18 mouse cellular contexts compared by ENCODE assay signal in genomic region chr8:13697681-13698080, GRCm38 (mm10). TPM values are rescaled to one million over a fixed set of nuclear protein-coding genes. Genes with fewer than 3 reads are reported as not detected.
A peak's percentile ranks its signal among the peaks of the same experiment; 100 is the strongest.
DNase-seq lines count a peak whose midpoint lies in the region; ATAC-seq and TF ChIP-seq lines count a peak whose summit lies in the region.
"Had no signal": no experiment of that assay in that cellular context is flagged by ENCODE, and none has a peak within 500 bp of the region (broad histone marks: within the 10 kb centered on the region; RNA-seq: fewer than 3 reads in every experiment).

No protein-coding gene starts in this region.

- DNase-seq in adrenal gland, postnatal 10 days = peak; percentile 39
- no peak for DNase-seq in adrenal gland, adult 8-10 months
- DNase-seq in hindbrain, postnatal 0 days (ENCODE audit: low spot score) = peak; percentile 44
- DNase-seq in cerebellum, adult 9-10 months = peak; percentile 88
- peak; percentile 29 to 35 for DNase-seq in lung, postnatal 4 days
- no peak for DNase-seq in liver, postnatal 0 days
- DNase-seq: liver, embryonic 13.5 days; thymus, postnatal 4 days had no signal

- H3K27ac ChIP-seq in hindbrain, postnatal 0 days = no peak overlapping the region
- H3K27ac ChIP-seq in hindbrain, embryonic 12.5 days = no peak overlapping the region
- no peak overlapping the region for H3K27ac ChIP-seq in liver, postnatal 0 days (ENCODE audit: low read depth)
- no peak overlapping the region for H3K27ac ChIP-seq in liver, embryonic 12.5 days
- H3K27ac ChIP-seq: embryonic facial prominence, embryonic 15.5 days; forebrain, embryonic 15.5 days; heart, adult 2 months; hindbrain, embryonic 15.5 days; kidney, embryonic 15.5 days; liver, embryonic 13.5 days had no signal

- WGBS in hindbrain, postnatal 0 days = 65% methylated on average over 8 of the region's 8 CpGs
- WGBS in hindbrain, embryonic 12.5 days = 83% methylated on average over 8 of the region's 8 CpGs
- WGBS in liver, postnatal 0 days (ENCODE audit: insufficient replicate concordance) = 58% methylated on average over 8 of the region's 8 CpGs
- 45% methylated on average over 8 of the region's 8 CpGs for WGBS in liver, embryonic 12.5 days (ENCODE audit: insufficient replicate concordance)

- H3K4me1 ChIP-seq in hindbrain, postnatal 0 days (ENCODE audit: insufficient read depth, low read length) = peaks cover 4% of the 10 kb centered on the region; the same call in 1 of the 2 replicates
- H3K4me1 ChIP-seq in hindbrain, embryonic 12.5 days = peaks cover 5% of the 10 kb centered on the region; the same call in 1 of the 2 replicates
- H3K4me1 ChIP-seq in liver, postnatal 0 days (ENCODE audit: insufficient read depth) = peaks cover 14% of the 10 kb centered on the region
- H3K4me1 ChIP-seq in liver, embryonic 12.5 days = peaks cover 32% of the 10 kb centered on the region
- H3K4me1 ChIP-seq: embryonic facial prominence, embryonic 15.5 days had no signal

- TF ChIP-seq EP300 in liver, postnatal 0 days (IDR thresholded peaks at IDR 0.05; ENCODE audit: low read depth) = no peak

- ATAC-seq in hindbrain, postnatal 0 days = no peak
- no peak for ATAC-seq in hindbrain, embryonic 12.5 days (ENCODE audit: low FRiP score)
- no peak for ATAC-seq in liver, postnatal 0 days
- no peak for ATAC-seq in liver, embryonic 12.5 days
- ATAC-seq: forebrain, embryonic 15.5 days had no signal

- H3K27me3 ChIP-seq in hindbrain, postnatal 0 days (ENCODE audit: insufficient read depth, low read length) = no peaks in the 10 kb centered on the region
- no peaks in the 10 kb centered on the region for H3K27me3 ChIP-seq in hindbrain, embryonic 12.5 days
- H3K27me3 ChIP-seq in liver, postnatal 0 days (ENCODE audit: insufficient read depth, low read length) = no peaks in the 10 kb centered on the region
- no peaks in the 10 kb centered on the region for H3K27me3 ChIP-seq in liver, embryonic 12.5 days (replicated peaks)
- H3K27me3 ChIP-seq: embryonic facial prominence, embryonic 15.5 days; forebrain, embryonic 15.5 days; hindbrain, embryonic 15.5 days; kidney, embryonic 15.5 days; liver, embryonic 13.5 days had no signal

- no peak for TF ChIP-seq CTCF in hindbrain, postnatal 0 days (IDR thresholded peaks at IDR 0.05; ENCODE audit: low read depth)
- no peak for TF ChIP-seq CTCF in liver, postnatal 0 days (IDR thresholded peaks at IDR 0.05; ENCODE audit: low read depth)

- no peak overlapping the region for H3K9ac ChIP-seq in hindbrain, postnatal 0 days (replicated peaks; ENCODE audit: low read length)
- no peak overlapping the region for H3K9ac ChIP-seq in hindbrain, embryonic 12.5 days
- no peak overlapping the region for H3K9ac ChIP-seq in liver, postnatal 0 days (replicated peaks)
- no peak overlapping the region for H3K9ac ChIP-seq in liver, embryonic 12.5 days
- H3K9ac ChIP-seq: embryonic facial prominence, embryonic 15.5 days; forebrain, embryonic 15.5 days; hindbrain, embryonic 15.5 days; kidney, embryonic 15.5 days; liver, embryonic 13.5 days had no signal

- no peak overlapping the region for H3K4me2 ChIP-seq in hindbrain, postnatal 0 days (ENCODE audit: low read depth, low read length)
- no peak overlapping the region for H3K4me2 ChIP-seq in hindbrain, embryonic 12.5 days (replicated peaks)
- no peak overlapping the region for H3K4me2 ChIP-seq in liver, postnatal 0 days (ENCODE audit: low read depth, low read length)
- H3K4me2 ChIP-seq in liver, embryonic 12.5 days = no peak overlapping the region
- H3K4me2 ChIP-seq: embryonic facial prominence, embryonic 15.5 days; forebrain, embryonic 15.5 days; hindbrain, embryonic 15.5 days; kidney, embryonic 15.5 days; liver, embryonic 13.5 days had no signal

- H3K4me3 ChIP-seq in hindbrain, postnatal 0 days (ENCODE audit: low read length) = no peak overlapping the region
- no peak overlapping the region for H3K4me3 ChIP-seq in hindbrain, embryonic 12.5 days
- H3K4me3 ChIP-seq in liver, postnatal 0 days (ENCODE audit: low read depth, low read length) = no peak overlapping the region
- no peak overlapping the region for H3K4me3 ChIP-seq in liver, embryonic 12.5 days
- H3K4me3 ChIP-seq: embryonic facial prominence, embryonic 15.5 days; forebrain, embryonic 15.5 days; heart, adult 2 months; hindbrain, embryonic 15.5 days; kidney, embryonic 15.5 days; liver, embryonic 13.5 days; midbrain, embryonic 10.5 days; myocyte had no signal

- no peaks in the 10 kb centered on the region for H3K9me3 ChIP-seq in hindbrain, postnatal 0 days (ENCODE audit: low read length)
- no peaks in the 10 kb centered on the region for H3K9me3 ChIP-seq in hindbrain, embryonic 12.5 days (replicated peaks)
- H3K9me3 ChIP-seq in liver, postnatal 0 days (ENCODE audit: low read length) = no peaks in the 10 kb centered on the region
- H3K9me3 ChIP-seq in liver, embryonic 12.5 days (replicated peaks) = no peaks in the 10 kb centered on the region
- H3K9me3 ChIP-seq: embryonic facial prominence, embryonic 15.5 days; forebrain, embryonic 15.5 days; hindbrain, embryonic 15.5 days; kidney, embryonic 15.5 days; liver, embryonic 13.5 days; midbrain, embryonic 10.5 days had no signal

- H3K36me3 ChIP-seq in hindbrain, postnatal 0 days (ENCODE audit: insufficient read depth, low read length) = no peaks in the 10 kb centered on the region
- no peaks in the 10 kb centered on the region for H3K36me3 ChIP-seq in hindbrain, embryonic 12.5 days
- H3K36me3 ChIP-seq in liver, postnatal 0 days (replicated peaks; ENCODE audit: insufficient read depth, low read length) = no peaks in the 10 kb centered on the region
- no peaks in the 10 kb centered on the region for H3K36me3 ChIP-seq in liver, embryonic 12.5 days
- H3K36me3 ChIP-seq: embryonic facial prominence, embryonic 15.5 days; forebrain, embryonic 15.5 days; hindbrain, embryonic 15.5 days; kidney, embryonic 15.5 days; liver, embryonic 13.5 days; midbrain, embryonic 10.5 days had no signal

RNA-seq across cellular contexts. Expression of gene Cfap97d2, which starts 8.0 kb away (rescaled TPM):
- under 1 TPM in 1 of 2 experiments, not detected in 1; 0.30 TPM for total RNA-seq in adrenal gland, postnatal 10 days (2021)
- total RNA-seq in adrenal gland, adult 8-10 months (2022) = under 1 TPM in 3 of 4 experiments, not detected in 1; 0.37 to 0.67 (median 0.45) TPM
- total RNA-seq in hindbrain, postnatal 0 days (2014; rRNA removed) = 0.54 and 0.84 TPM in 2 replicates
- 1.8 TPM in 2 replicates for polyA plus RNA-seq in hindbrain, postnatal 0 days (2015; fragmentation: Nextera tagmentation; extraction: Ambion mirVana)
- 2.3 and 2.6 TPM in 2 replicates for polyA plus RNA-seq in hindbrain, embryonic 12.5 days (2016; fragmentation: Nextera tagmentation; extraction: Ambion mirVana)
- polyA plus RNA-seq in liver, postnatal 0 days (2015; fragmentation: Nextera tagmentation; extraction: Ambion mirVana) = not detected in 2 replicates
- not detected in 2 replicates for polyA plus RNA-seq in liver, embryonic 12.5 days (2016; fragmentation: Nextera tagmentation; extraction: Ambion mirVana)
- total RNA-seq: common myeloid progenitor, adult 5-6 weeks had no signal
- polyA plus RNA-seq: kidney, embryonic 15.5 days; liver, embryonic 13.5 days had no signal

RNA-seq across cellular contexts. Expression of gene Rasa3, which starts 20.3 kb away (rescaled TPM):
- 10 to 100 TPM; 32.5 to 39.5 TPM for total RNA-seq in adrenal gland, postnatal 10 days (2021)
- 10 to 100 TPM; 27.8 to 46.6 (median 33.1) TPM for total RNA-seq in adrenal gland, adult 8-10 months (2022)
- total RNA-seq in hindbrain, postnatal 0 days (2014; rRNA removed) = 84.7 and 85.2 TPM in 2 replicates
- polyA plus RNA-seq in hindbrain, postnatal 0 days (2015; fragmentation: Nextera tagmentation; extraction: Ambion mirVana) = 29.4 and 33.5 TPM in 2 replicates
- polyA plus RNA-seq in hindbrain, embryonic 12.5 days (2016; fragmentation: Nextera tagmentation; extraction: Ambion mirVana) = 30.0 and 31.4 TPM in 2 replicates
- 9.9 and 11.4 TPM in 2 replicates for polyA plus RNA-seq in liver, postnatal 0 days (2015; fragmentation: Nextera tagmentation; extraction: Ambion mirVana)
- 29.2 and 30.8 TPM in 2 replicates for polyA plus RNA-seq in liver, embryonic 12.5 days (2016; fragmentation: Nextera tagmentation; extraction: Ambion mirVana)

RNA-seq across cellular contexts. Expression of gene Cdc16, which starts 59.8 kb away (rescaled TPM):
- total RNA-seq in adrenal gland, postnatal 10 days (2021) = 10 to 100 TPM; 55.0 to 58.2 TPM
- total RNA-seq in adrenal gland, adult 8-10 months (2022) = 10 to 100 TPM; 57.9 to 64.6 (median 61.9) TPM
- 97.7 and 130 TPM in 2 replicates for total RNA-seq in hindbrain, postnatal 0 days (2014; rRNA removed)
- 99.9 and 103 TPM in 2 replicates for polyA plus RNA-seq in hindbrain, postnatal 0 days (2015; fragmentation: Nextera tagmentation; extraction: Ambion mirVana)
- polyA plus RNA-seq in hindbrain, embryonic 12.5 days (2016; fragmentation: Nextera tagmentation; extraction: Ambion mirVana) = 214 and 222 TPM in 2 replicates
- 24.6 and 27.3 TPM in 2 replicates for polyA plus RNA-seq in liver, postnatal 0 days (2015; fragmentation: Nextera tagmentation; extraction: Ambion mirVana)
- 86.4 and 87.4 TPM in 2 replicates for polyA plus RNA-seq in liver, embryonic 12.5 days (2016; fragmentation: Nextera tagmentation; extraction: Ambion mirVana)

Comparison
In these comparisons a context has a peak if more than half of its experiments do, and no peak if none do; other contexts are left out.
1. DNase-seq: peak in adrenal gland, postnatal 10 days (single experiment), hindbrain, postnatal 0 days (single experiment), cerebellum, adult 9-10 months (single experiment) and lung, postnatal 4 days (2 of 2); none in adrenal gland, adult 8-10 months (single experiment) and liver, postnatal 0 days (single experiment).